Mouse (Mus musculus) c-Kit-positive CD71-negative TER-119-negative erythroid progenitor cells, embryonic 14.5 days (primary cell): ENCODE results near the gene Tor1aip2.

Source experiments
- DNase-seq: peaks from one replicate; pipeline ENCODE4 v3.0.0-alpha.2; 2013; ENCODE audit warnings: low read depth

Tor1aip2 gene

DNA sequence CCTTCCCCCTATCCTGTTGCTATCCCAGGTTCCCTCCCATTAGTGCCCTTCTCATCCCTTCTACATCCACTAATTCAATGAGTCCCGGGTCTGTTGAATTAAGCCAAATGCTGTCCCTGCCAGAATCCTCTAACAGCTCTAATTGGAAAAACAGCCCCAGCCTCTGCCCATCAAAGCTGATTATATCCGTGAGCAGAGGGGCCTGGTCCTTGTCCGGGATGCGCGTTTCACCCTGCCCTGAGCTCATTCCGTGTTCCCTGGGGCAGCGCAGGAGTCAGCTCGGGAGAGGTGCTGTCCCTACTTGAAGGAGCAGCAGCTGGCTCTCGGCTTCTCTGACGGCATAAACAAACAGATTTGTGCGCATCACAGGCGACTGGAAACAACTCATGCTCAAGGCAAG is 76.5 kb downstream of the Tor1aip2 start:
- no peak for DNase-seq

DNA sequence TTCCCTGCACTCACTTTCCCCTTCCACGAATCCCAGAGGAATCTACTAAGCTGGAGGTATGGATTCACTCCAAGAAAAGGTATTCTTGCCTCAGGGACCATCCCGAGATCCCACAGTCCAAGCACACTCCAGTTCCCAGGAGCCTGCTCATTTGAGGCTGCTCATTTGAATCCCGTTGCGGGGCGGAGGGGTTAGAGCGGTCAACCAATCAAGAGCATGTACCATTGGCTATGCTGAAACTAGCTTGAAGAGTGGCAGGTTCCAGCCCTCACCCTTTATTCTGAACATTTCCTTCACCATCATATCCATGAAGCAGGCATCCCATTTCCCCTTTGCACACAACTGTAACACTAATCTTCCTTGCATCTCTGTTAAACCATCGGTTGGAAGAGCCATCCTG is 76.9 kb downstream of the Tor1aip2 start:
- DNase-seq, result no peak

DNA sequence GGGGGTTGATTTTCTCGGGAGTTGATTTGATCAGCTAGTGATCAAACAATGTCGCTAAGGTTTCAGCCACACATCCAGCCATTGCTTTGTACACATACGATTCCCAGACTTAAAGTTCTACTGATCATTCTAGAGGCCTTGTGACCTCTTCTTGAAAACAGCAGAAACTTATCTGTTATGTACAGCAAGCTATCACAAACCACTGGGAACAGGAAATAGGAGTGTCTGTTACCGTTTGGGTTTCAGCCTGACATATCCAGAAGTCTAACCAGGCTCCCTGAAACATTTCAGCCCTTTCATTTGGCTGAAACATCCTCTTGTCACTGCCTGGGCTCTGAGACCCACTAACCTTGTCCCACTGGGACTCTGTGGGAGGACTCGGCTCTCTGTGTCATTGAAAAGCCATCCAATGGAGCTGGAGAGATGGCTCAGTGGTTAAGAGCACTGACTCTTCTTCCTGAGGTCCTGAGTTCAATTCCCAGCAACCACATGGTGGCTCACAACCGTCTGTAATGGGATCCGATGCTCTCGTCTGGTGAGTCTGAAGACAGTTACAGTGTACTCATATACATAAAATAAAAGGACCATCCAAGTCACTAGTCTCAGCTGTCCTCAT is 78.8 kb downstream of the Tor1aip2 start:
- DNase-seq, result no peak

DNA sequence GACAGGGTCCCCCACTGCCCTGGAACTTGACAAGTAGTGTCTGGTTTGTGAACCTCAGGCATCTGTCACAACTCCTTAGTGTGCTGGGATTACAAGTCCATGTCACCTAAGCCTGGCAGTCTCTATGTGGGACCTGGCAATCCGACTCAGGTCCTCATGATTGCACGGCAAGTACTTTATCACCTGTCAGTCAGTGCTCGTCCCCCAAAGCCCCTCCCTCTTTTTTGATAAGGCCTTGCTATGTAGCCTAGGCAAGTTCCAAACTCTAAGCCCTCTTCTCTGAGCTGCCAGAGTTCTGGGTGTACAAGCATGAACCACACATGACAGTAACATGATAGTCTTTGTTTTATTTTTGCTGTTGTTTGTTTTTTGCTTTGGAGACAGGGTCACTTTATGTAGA is 81.6 kb downstream of the Tor1aip2 start:
- DNase-seq, result no peak
